Comparison of ENCODE assay signal across 11 mouse cellular contexts in the genomic region with DNA sequence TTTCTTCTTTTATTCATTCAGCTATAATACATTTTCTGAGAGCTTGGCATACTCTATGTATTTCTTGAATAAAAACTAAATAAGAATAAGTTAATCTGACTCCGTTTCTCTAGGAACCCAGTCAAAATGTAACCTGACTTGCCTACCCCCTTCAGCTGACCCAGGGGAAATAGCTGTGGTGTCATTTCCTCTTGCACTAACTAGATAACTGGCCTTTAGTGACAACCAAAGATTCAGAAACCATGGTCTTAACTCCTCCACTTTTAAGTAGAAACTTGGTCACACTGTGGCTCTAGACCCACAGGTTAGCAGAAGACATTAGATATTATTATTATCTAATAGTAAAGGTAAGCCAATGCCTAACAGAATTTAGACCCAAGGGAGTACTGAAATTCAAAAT. TPM values are rescaled to one million over a fixed set of nuclear protein-coding genes. Genes with fewer than 3 reads are reported as not detected.
DNase-seq lines count a peak whose midpoint lies in the region; ATAC-seq and TF ChIP-seq lines count a peak whose summit lies in the region.
"Had no signal": no experiment of that assay in that cellular context is flagged by ENCODE, and none has a peak within 500 bp of the region (broad histone marks: within the 10 kb centered on the region; RNA-seq: fewer than 3 reads in every experiment).

No protein-coding gene starts in this region.

- no peaks in the 10 kb centered on the region for H3K27me3 ChIP-seq in embryonic facial prominence, embryonic 12.5 days
- H3K27me3 ChIP-seq in embryonic facial prominence, embryonic 10.5 days (replicated peaks; ENCODE audit: low read depth, poor library complexity, severe bottlenecking): no peaks in the 10 kb centered on the region
- H3K27me3 ChIP-seq in kidney, embryonic 15.5 days: no peaks in the 10 kb centered on the region
- no peaks in the 10 kb centered on the region for H3K27me3 ChIP-seq in limb, embryonic 12.5 days
- H3K27me3 ChIP-seq: midbrain, embryonic 15.5 days; neural tube, embryonic 12.5 days had no signal

- no peak for TF ChIP-seq CTCF in layer of hippocampus, adult 2 months (conservative IDR thresholded peaks at IDR 0.05)

- 32% methylated on average over 1 of the region's 1 CpGs for WGBS in embryonic facial prominence, embryonic 12.5 days
- WGBS in embryonic facial prominence, embryonic 10.5 days: 60% methylated on average over 1 of the region's 1 CpGs
- WGBS in kidney, embryonic 15.5 days: 68% methylated on average over 1 of the region's 1 CpGs
- 73% methylated on average over 1 of the region's 1 CpGs for WGBS in limb, embryonic 12.5 days

- H3K9ac ChIP-seq in embryonic facial prominence, embryonic 12.5 days: no peak overlapping the region
- H3K9ac ChIP-seq in kidney, embryonic 15.5 days: no peak overlapping the region
- no peak overlapping the region for H3K9ac ChIP-seq in limb, embryonic 12.5 days (replicated peaks)
- H3K9ac ChIP-seq: midbrain, embryonic 15.5 days; neural tube, embryonic 12.5 days had no signal

- no peak overlapping the region for H3K4me3 ChIP-seq in embryonic facial prominence, embryonic 12.5 days
- H3K4me3 ChIP-seq in embryonic facial prominence, embryonic 10.5 days: no peak overlapping the region
- H3K4me3 ChIP-seq in kidney, embryonic 15.5 days (replicated peaks): no peak overlapping the region
- no peak overlapping the region for H3K4me3 ChIP-seq in limb, embryonic 12.5 days (replicated peaks)
- no peak overlapping the region for H3K4me3 ChIP-seq in layer of hippocampus, adult 2 months
- H3K4me3 ChIP-seq: erythroblast, embryonic 14.5 days; midbrain, embryonic 15.5 days; neural tube, embryonic 12.5 days had no signal

- no peak for DNase-seq in embryonic facial prominence, embryonic 10.5 days (ENCODE audit: low spot score)
- DNase-seq in kidney, adult 8-10 months: no peak
- peak; percentile 51 to 63 for DNase-seq in B cell, adult 2 months
- DNase-seq in layer of hippocampus, adult 2 months (ENCODE audit: low spot score in 2 of 2): no peak

- H3K9me3 ChIP-seq in embryonic facial prominence, embryonic 12.5 days: no peaks in the 10 kb centered on the region
- H3K9me3 ChIP-seq in embryonic facial prominence, embryonic 10.5 days: no peaks in the 10 kb centered on the region
- H3K9me3 ChIP-seq in kidney, embryonic 15.5 days (replicated peaks): no peaks in the 10 kb centered on the region
- H3K9me3 ChIP-seq in limb, embryonic 12.5 days: no peaks in the 10 kb centered on the region
- H3K9me3 ChIP-seq: midbrain, embryonic 15.5 days; neural tube, embryonic 12.5 days had no signal

- no peaks in the 10 kb centered on the region for H3K36me3 ChIP-seq in embryonic facial prominence, embryonic 12.5 days
- H3K36me3 ChIP-seq in embryonic facial prominence, embryonic 10.5 days (replicated peaks): no peaks in the 10 kb centered on the region
- no peaks in the 10 kb centered on the region for H3K36me3 ChIP-seq in kidney, embryonic 15.5 days
- no peaks in the 10 kb centered on the region for H3K36me3 ChIP-seq in limb, embryonic 12.5 days
- H3K36me3 ChIP-seq: midbrain, embryonic 15.5 days; neural tube, embryonic 12.5 days had no signal

- peak overlapping the region; percentile 58 for H3K27ac ChIP-seq in embryonic facial prominence, embryonic 12.5 days
- H3K27ac ChIP-seq in embryonic facial prominence, embryonic 10.5 days (replicated peaks): no peak overlapping the region
- peak overlapping the region; percentile 88 for H3K27ac ChIP-seq in kidney, embryonic 15.5 days
- H3K27ac ChIP-seq in limb, embryonic 12.5 days: peak overlapping the region; percentile 70
- H3K27ac ChIP-seq in layer of hippocampus, adult 2 months: no peak overlapping the region
- H3K27ac ChIP-seq: midbrain, embryonic 15.5 days; neural tube, embryonic 12.5 days had no signal

- H3K4me2 ChIP-seq in embryonic facial prominence, embryonic 12.5 days (replicated peaks): no peak overlapping the region
- H3K4me2 ChIP-seq in kidney, embryonic 15.5 days: no peak overlapping the region
- H3K4me2 ChIP-seq in limb, embryonic 12.5 days: no peak overlapping the region
- H3K4me2 ChIP-seq: midbrain, embryonic 15.5 days had no signal

- peaks cover 28% of the 10 kb centered on the region for H3K4me1 ChIP-seq in embryonic facial prominence, embryonic 12.5 days
- H3K4me1 ChIP-seq in embryonic facial prominence, embryonic 10.5 days: peaks cover 43% of the 10 kb centered on the region
- H3K4me1 ChIP-seq in kidney, embryonic 15.5 days: peaks cover 41% of the 10 kb centered on the region
- peaks cover 31% of the 10 kb centered on the region for H3K4me1 ChIP-seq in limb, embryonic 12.5 days (replicated peaks)

- ATAC-seq in embryonic facial prominence, embryonic 12.5 days (ENCODE audit: insufficient number of reproducible peaks, insufficient read depth, low FRiP score, low TSS enrichment): no peak
- ATAC-seq in kidney, embryonic 15.5 days (replicated peaks; ENCODE audit: low FRiP score): no peak
- no peak for ATAC-seq in limb, embryonic 12.5 days (ENCODE audit: insufficient number of reproducible peaks, insufficient read depth, low FRiP score, low TSS enrichment, low read depth)
- ATAC-seq in inflammation-experienced regulatory T-cells, adult 6 months: no peak
- ATAC-seq: midbrain, embryonic 15.5 days had no signal

RNA-seq across cellular contexts. Expression of gene Gmpr, which starts 53.2 kb away (rescaled TPM):
- polyA plus RNA-seq in embryonic facial prominence, embryonic 12.5 days (2016; fragmentation: Nextera tagmentation; extraction: Ambion mirVana): 21.2 and 21.4 TPM in 2 replicates
- polyA plus RNA-seq in embryonic facial prominence, embryonic 10.5 days (2016; fragmentation: Nextera tagmentation; extraction: Ambion mirVana): 22.5 and 25.6 TPM in 2 replicates
- 49.9 and 52.1 TPM in 2 replicates for polyA plus RNA-seq in kidney, embryonic 15.5 days (2015; fragmentation: Nextera tagmentation; extraction: Ambion mirVana)
- 20.1 and 21.7 TPM in 2 replicates for polyA plus RNA-seq in limb, embryonic 12.5 days (2016; fragmentation: Nextera tagmentation; extraction: Ambion mirVana)
- 10 to 100 TPM; 63.7 to 66.9 TPM for total RNA-seq in layer of hippocampus, adult 2 months (2021)
- under 1 TPM in 1 of 3 experiments, not detected in 2; 0.52 TPM for polyA plus RNA-seq in inflammation-experienced regulatory T-cells, adult 6 months (2017; shearing (Covaris generic))

Comparison
In these comparisons a context has a peak if more than half of its experiments do, and no peak if none do; other contexts are left out.
1. H3K27ac ChIP-seq: peak in embryonic facial prominence, embryonic 12.5 days (single experiment), kidney, embryonic 15.5 days (single experiment) and limb, embryonic 12.5 days (single experiment); none in embryonic facial prominence, embryonic 10.5 days (single experiment) and layer of hippocampus, adult 2 months (single experiment).
2. DNase-seq: peak in B cell, adult 2 months (2 of 2); none in embryonic facial prominence, embryonic 10.5 days (single experiment), kidney, adult 8-10 months (0 of 2) and layer of hippocampus, adult 2 months (0 of 2).
3. RNA of gene Gmpr, which starts 53.2 kb away (polyA plus RNA-seq): 49.9 to 52.1 TPM in kidney, embryonic 15.5 days, 22.5 to 25.6 TPM in embryonic facial prominence, embryonic 10.5 days, 20.1 to 21.7 TPM in limb, embryonic 12.5 days and 21.2 to 21.4 TPM in embryonic facial prominence, embryonic 12.5 days; 0.52 TPM in inflammation-experienced regulatory T-cells, adult 6 months; every median in the first group is over 10 times any median in the second.